Mouse (Mus musculus) testis, adult 10 weeks (tissue): ENCODE measurements around the gene Asb3. TPM values are rescaled to one million over a fixed set of nuclear protein-coding genes. Genes with fewer than 3 reads are reported as not detected.

ENCODE experiments used
- polyA plus RNA-seq: library from polyadenylated mRNA; stranded (reverse); fragments of 350-450 nt; fragmentation: Illumina TruSeq; extraction: RNeasy Lipid Tissue Mini Kit (QIAGEN cat#74804); gene quantifications from one replicate; pipeline ENCODE4 v1.2.3, GENCODE M21; 2014; ENCODE audit warnings: low read depth, low replicate concordance

Gene Asb3
- 37.6 TPM for polyA plus RNA-seq

DNA sequence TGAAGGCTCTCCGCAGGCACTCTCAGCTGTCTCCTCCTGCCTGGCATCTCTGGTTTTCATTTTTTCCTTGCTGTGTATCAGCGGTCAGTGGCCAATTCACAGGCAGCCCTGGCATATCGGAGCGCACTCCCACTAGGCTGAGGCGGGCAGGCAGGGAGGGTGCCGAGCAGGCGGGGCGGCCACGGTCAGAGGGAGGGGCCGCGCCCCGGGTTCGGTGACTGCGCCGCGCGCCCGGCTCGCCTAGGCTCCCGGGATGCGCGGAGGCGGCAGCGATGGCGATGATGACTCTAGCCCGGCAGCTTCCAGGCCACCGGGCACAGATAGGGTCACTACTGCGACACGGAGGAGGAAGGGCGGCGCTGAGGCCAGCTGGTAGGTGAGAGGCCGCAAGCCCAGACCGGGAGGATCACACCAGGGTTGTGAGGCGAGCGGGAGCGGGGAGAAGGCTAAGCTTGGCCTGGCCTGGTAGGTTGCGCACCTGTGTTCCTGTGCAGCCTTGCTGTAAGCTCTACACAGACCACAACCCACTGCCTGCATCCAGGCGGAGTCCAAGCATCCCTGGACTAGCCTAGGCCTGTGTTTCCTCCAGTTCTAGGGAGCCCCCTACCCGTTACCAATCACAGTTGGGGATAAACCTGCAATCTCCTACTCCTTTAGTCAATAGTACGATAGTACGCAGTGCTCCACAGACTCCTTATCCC lies at the start of gene Asb3, which contains the start of gene Gpr75:
TSS of gene Asb3 (plus strand) at position 246 of the 701 bp plus-strand sequence.
TSS of gene Gpr75 (plus strand) at position 188 of the 701 bp plus-strand sequence.

DNA sequence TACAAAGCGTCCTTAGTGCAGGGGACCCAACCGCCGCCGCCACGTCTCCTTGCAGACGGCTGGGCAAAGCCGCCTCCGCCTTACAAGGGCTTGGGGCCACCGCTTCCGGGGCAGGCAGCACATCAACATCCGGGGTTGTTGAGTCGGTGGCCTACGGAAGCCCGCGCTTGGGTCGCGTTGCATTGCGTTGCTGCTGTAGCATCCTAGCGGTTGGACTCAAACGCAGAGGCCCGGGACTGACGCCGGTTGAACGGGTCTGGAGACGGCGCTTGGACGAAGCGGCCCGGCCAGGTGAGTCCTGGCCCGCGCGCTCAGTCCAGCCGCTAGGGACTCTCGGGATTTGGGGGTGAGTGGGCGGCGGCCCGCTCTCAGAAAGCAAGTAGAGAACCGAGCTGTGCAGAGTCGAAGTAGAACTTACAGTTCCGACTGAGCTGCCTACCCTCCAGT lies 69.1 kb downstream of the Asb3 start, which contains the start of gene Erlec1:
TSS of gene Erlec1 (minus strand) at position 57 of the 447 bp plus-strand sequence.

DNA sequence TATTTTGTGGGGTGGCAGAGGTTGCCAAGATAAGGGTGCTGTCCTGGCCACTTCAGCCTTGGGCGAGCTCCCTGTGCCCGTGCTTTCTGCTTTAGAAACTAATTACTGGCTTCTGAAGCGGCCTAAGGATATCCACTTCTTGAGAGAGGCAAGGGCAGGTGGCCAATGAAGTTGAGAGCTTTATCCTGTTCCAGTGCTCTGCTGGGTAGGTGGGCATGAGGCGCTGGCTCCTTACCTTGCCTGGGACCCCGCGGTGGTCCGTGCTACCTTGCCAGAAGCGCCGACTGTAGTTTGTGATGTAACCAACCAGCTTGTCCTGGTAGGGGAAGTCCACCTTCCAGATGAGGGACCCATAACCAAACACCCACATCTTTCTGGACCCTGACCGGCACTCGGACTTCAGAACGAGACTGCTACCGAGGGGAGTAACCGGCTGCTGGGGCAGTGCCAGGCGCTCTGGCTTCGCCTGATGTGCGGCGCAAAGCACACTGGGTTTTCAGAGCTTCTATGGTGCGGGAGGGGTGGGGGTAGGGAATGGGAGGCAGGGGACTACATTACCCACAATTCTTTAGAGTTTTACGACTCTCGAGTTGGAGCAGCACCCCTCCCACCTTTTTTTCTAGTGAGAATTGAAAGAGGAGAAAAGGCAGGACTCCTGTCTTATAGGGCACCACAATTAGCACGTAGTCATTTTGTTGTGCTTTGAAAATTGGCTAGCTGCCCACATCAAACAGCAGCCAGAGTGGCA lies 100.8 kb downstream of the Asb3 start, which contains the start of gene Chac2:
TSS of gene Chac2 (minus strand) at position 474 of the 748 bp plus-strand sequence.

Other genes with a start within 250 kb of the Asb3 start
- 13.0 TPM for gene Acyp2, start 235.8 kb upstream of the Asb3 start, polyA plus RNA-seq
- gene Psme4, start 113.7 kb upstream of the Asb3 start, polyA plus RNA-seq, result 621 TPM
- gene Gpr75, start 58 bp upstream of the Asb3 start, polyA plus RNA-seq, result 0.24 TPM
- gene Erlec1, start 68.9 kb downstream of the Asb3 start, polyA plus RNA-seq, result 186 TPM
- gene Chac2, start 100.9 kb downstream of the Asb3 start, polyA plus RNA-seq, result 13.6 TPM